Mouse (Mus musculus) testis, adult 2 months (tissue): ENCODE results near the gene Smap1.

Experiments used
- CTCF ChIP-seq: fragments of 200-500 bp; IDR thresholded peaks from 2 replicates; pipeline ENCODE4 v1.5.1; 2012; ENCODE audit warnings: low read depth, mild to moderate bottlenecking, inconsistent platforms, low read length, moderate library complexity; ENCODE audit not compliant: control insufficient read depth, insufficient read depth, insufficient replicate concordance
- POLR2A ChIP-seq: fragments of 200-500 bp; IDR thresholded peaks from 2 replicates; pipeline ENCODE4 v1.6.1; 2012; ENCODE audit warnings: low read depth, mild to moderate bottlenecking, inconsistent platforms, low read length, moderate library complexity; ENCODE audit not compliant: control insufficient read depth

DNA sequence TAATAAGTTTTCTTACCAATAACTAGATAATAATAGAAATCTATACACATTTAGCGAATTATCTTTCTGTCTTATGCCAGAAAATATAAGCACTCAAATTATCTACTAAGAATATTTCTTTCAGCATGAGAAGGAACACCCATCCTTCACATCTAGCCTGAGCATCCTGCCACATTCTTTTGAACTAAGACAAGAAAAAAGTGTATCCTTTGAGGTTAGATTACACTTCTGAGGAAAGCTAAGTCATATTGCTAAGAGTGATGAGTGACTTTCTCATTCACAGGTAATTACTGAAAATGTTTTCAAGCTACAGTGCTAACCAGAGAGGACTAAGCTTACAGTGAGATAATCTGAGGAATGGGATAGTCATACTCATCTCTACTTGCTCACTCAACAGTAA is 39.4 kb downstream of the Smap1 start:
- TF ChIP-seq CTCF: no peak
- no peak for TF ChIP-seq POLR2A
